Mouse (Mus musculus) C2C12 (cell line): ENCODE measurements around the gene Lmx1a.

Experiments
- CTCF ChIP-seq: IDR thresholded peaks from one replicate; pipeline ENCODE4 v1.5.1; 2011; ENCODE audit not compliant: control insufficient read depth, insufficient read depth, insufficient read length
- MYOD1 ChIP-seq: IDR thresholded peaks from one replicate; pipeline ENCODE4 v1.6.1; 2011; ENCODE audit warnings: low read depth; ENCODE audit not compliant: control insufficient read depth, insufficient read length
- MYOG ChIP-seq: IDR thresholded peaks from one replicate; pipeline ENCODE4 v1.6.1; 2011; ENCODE audit not compliant: control insufficient read depth, insufficient read length; ENCODE audit errors: extremely low read depth
- USF1 ChIP-seq: IDR thresholded peaks from one replicate; pipeline ENCODE4 v1.6.1; 2011; ENCODE audit warnings: low read depth, mild to moderate bottlenecking, control low read depth, moderate library complexity

GRCm38 (mm10) chr1:167739286-167739685 is 50.2 kb downstream of the Lmx1a start:
- TF ChIP-seq CTCF: no peak
- no peak for TF ChIP-seq USF1
- no peak for TF ChIP-seq MYOG
- no peak for TF ChIP-seq MYOD1
